15 mouse cellular contexts compared by ENCODE assay signal in genomic region chr14:78914180-78914579, GRCm38 (mm10).
DNase-seq lines count a peak whose midpoint lies in the region; ATAC-seq and TF ChIP-seq lines count a peak whose summit lies in the region.
"Had no signal": no experiment of that assay in that cellular context is flagged by ENCODE, and none has a peak within 500 bp of the region (broad histone marks: within the 10 kb centered on the region; RNA-seq: fewer than 3 reads in every experiment).

No protein-coding gene starts in this region.

- DNase-seq in 416B (ENCODE audit: low read depth) = peak; percentile 36
- DNase-seq in CD4-positive, CD25-positive, alpha-beta regulatory T cell, adult 2 months (ENCODE audit: low read depth, low spot score) = peak; percentile 87
- peak; percentile 72 for DNase-seq in spleen, postnatal 36 days (ENCODE audit: low spot score in 2 of 2)
- DNase-seq in layer of hippocampus, adult 2 months (ENCODE audit: low spot score in 2 of 2) = no peak
- DNase-seq in testis, postnatal 14 days (ENCODE audit: low spot score) = no peak
- DNase-seq in testis, postnatal 10 days (ENCODE audit: low spot score) = no peak
- DNase-seq: cerebellum, adult 9-10 months; heart, adult 2 months; heart, postnatal 14 days; kidney, postnatal 14 days had no signal

- no peak for TF ChIP-seq CTCF in layer of hippocampus, adult 2 months (conservative IDR thresholded peaks at IDR 0.05)

- ATAC-seq in megakaryocyte, adult 5-6 weeks (ENCODE audit: poor library complexity, severe bottlenecking) = peak; percentile 57
- ATAC-seq in granulocyte monocyte progenitor cell, adult 5-6 weeks (replicated peaks; ENCODE audit: poor library complexity, severe bottlenecking) = no peak; the same call in 1 of the 2 replicates

- no peak overlapping the region for H3K4me3 ChIP-seq in layer of hippocampus, adult 2 months
- H3K4me3 ChIP-seq: embryonic facial prominence, embryonic 10.5 days; heart, adult 2 months; left cerebral cortex, adult 2 months; limb, embryonic 15.5 days had no signal

- no peak overlapping the region for H3K27ac ChIP-seq in layer of hippocampus, adult 2 months
- H3K27ac ChIP-seq: embryonic facial prominence, embryonic 10.5 days; heart, adult 2 months; left cerebral cortex, adult 2 months; limb, embryonic 15.5 days had no signal

Comparison
In these comparisons a context has a peak if more than half of its experiments do, and no peak if none do; other contexts are left out.
1. DNase-seq: peak in 416B (single experiment), CD4-positive, CD25-positive, alpha-beta regulatory T cell, adult 2 months (single experiment) and spleen, postnatal 36 days (2 of 2); none in layer of hippocampus, adult 2 months (0 of 2), testis, postnatal 14 days (single experiment) and testis, postnatal 10 days (single experiment).